18 mouse cellular contexts compared by ENCODE assay signal in the genomic region with DNA sequence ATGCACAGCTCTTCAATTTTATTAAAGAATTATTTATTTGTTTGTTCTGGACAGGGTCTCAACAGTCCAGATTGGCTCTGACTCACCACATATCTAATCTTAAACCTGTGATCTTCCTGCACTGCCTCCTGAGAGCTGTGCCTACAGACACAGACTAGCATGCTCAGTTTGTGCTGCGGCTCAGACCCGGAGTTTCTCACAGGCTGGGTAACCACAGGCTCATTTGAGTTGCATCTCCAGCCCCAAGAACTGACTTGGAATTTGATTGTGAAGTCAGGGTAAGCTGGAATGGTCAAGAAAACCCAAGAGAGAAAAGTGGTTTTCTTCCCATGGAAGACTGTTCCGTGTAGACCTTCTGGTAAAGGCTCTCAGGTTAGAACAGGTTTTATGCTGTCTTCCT.
"Had no signal": no experiment of that assay in that cellular context is flagged by ENCODE, and none has a peak within 500 bp of the region (broad histone marks: within the 10 kb centered on the region; RNA-seq: fewer than 3 reads in every experiment).

No protein-coding gene starts in this region.

- H3K4me2 ChIP-seq: lung, embryonic 14.5 days; midbrain, embryonic 13.5 days; midbrain, embryonic 15.5 days; neural tube, embryonic 13.5 days; neural tube, embryonic 15.5 days had no signal

- H3K9ac ChIP-seq: lung, embryonic 14.5 days; midbrain, embryonic 13.5 days; midbrain, embryonic 15.5 days; neural tube, embryonic 13.5 days; neural tube, embryonic 15.5 days had no signal

- DNase-seq: lung, adult 18-20 months; lung, embryonic 14.5 days; lung, postnatal 10 days; lung, postnatal 4 days; retina, postnatal 1 day; right cerebral cortex, adult 18-20 months; right cerebral cortex, postnatal 25 days; right cerebral cortex, postnatal 4 days; spleen, adult 18-20 months; thymus, adult 18-20 months; thymus, postnatal 14 days; thymus, postnatal 36 days had no signal

- H3K27ac ChIP-seq: midbrain, embryonic 10.5 days; midbrain, embryonic 13.5 days; midbrain, embryonic 15.5 days; neural tube, embryonic 13.5 days; neural tube, embryonic 15.5 days had no signal

- H3K4me1 ChIP-seq: midbrain, embryonic 15.5 days; neural tube, embryonic 15.5 days had no signal

- H3K4me3 ChIP-seq: midbrain, embryonic 10.5 days; midbrain, embryonic 13.5 days; midbrain, embryonic 15.5 days; myocyte; neural tube, embryonic 13.5 days; neural tube, embryonic 15.5 days had no signal

- H3K36me3 ChIP-seq: midbrain, embryonic 10.5 days; midbrain, embryonic 13.5 days; midbrain, embryonic 15.5 days; neural tube, embryonic 13.5 days; neural tube, embryonic 15.5 days had no signal

- H3K27me3 ChIP-seq: midbrain, embryonic 15.5 days; neural tube, embryonic 13.5 days; neural tube, embryonic 15.5 days had no signal

- H3K9me3 ChIP-seq: midbrain, embryonic 10.5 days; midbrain, embryonic 13.5 days; midbrain, embryonic 15.5 days; neural tube, embryonic 13.5 days; neural tube, embryonic 15.5 days had no signal

- ATAC-seq: midbrain, embryonic 13.5 days; midbrain, embryonic 15.5 days had no signal
